Mouse (Mus musculus) limb, embryonic 10.5 days (tissue): ENCODE data around the gene Arl6ip5. TPM values are rescaled to one million over a fixed set of nuclear protein-coding genes. Genes with fewer than 3 reads are reported as not detected.
"Not testable (repeated sequence)": the region's sequence is repeated elsewhere in the genome, so short reads cannot be mapped to it uniquely, and the experiment has no call there.

Experiments used
- DNase-seq: peaks from one replicate; pipeline ENCODE4 v3.0.0-alpha.2; 2017; ENCODE audit warnings: low spot score
- H3K27ac ChIP-seq: fragments of 300-500 bp; sonication (generic); 2 replicates; pipeline ENCODE4 v1.5.1; 2016; ENCODE audit warnings: mild to moderate bottlenecking
- H3K27me3 ChIP-seq: fragments of 300-500 bp; sonication (generic); 2 replicates; pipeline ENCODE4 v1.6.1; 2016; ENCODE audit warnings: low read depth, mild to moderate bottlenecking; ENCODE audit not compliant: poor library complexity, severe bottlenecking
- H3K36me3 ChIP-seq: fragments of 300-500 bp; sonication (generic); 2 replicates; pipeline ENCODE4 v1.6.1; 2016; ENCODE audit warnings: mild to moderate bottlenecking, moderate library complexity
- H3K4me1 ChIP-seq: fragments of 300-500 bp; sonication (generic); 2 replicates; pipeline ENCODE4 v1.6.1; 2016
- H3K4me3 ChIP-seq: fragments of 300-500 bp; sonication (generic); 2 replicates; pipeline ENCODE4 v1.5.1; 2016; ENCODE audit warnings: mild to moderate bottlenecking, moderate library complexity
- H3K9me3 ChIP-seq: fragments of 300-500 bp; sonication (generic); replicated peaks from 2 replicates; pipeline ENCODE4 v1.6.1; 2016; ENCODE audit warnings: mild to moderate bottlenecking
- WGBS: fragments of 180-500 bp; shearing (Covaris S2); methylation state at CpG from one replicate; pipeline ENCODE4 v1.1.7; 2016; 5-methylcytosine and 5-hydroxymethylcytosine counted together
- polyA plus RNA-seq: library from polyadenylated mRNA; unstranded; fragments of >200 nt; fragmentation: Nextera tagmentation; extraction: Ambion mirVana; gene quantifications from 2 replicates; pipeline ENCODE4 v1.2.1, GENCODE M21; 2016

The Arl6ip5 gene
- polyA plus RNA-seq, 1 experiment from 2014 or later: 27.5 TPM

DNA sequence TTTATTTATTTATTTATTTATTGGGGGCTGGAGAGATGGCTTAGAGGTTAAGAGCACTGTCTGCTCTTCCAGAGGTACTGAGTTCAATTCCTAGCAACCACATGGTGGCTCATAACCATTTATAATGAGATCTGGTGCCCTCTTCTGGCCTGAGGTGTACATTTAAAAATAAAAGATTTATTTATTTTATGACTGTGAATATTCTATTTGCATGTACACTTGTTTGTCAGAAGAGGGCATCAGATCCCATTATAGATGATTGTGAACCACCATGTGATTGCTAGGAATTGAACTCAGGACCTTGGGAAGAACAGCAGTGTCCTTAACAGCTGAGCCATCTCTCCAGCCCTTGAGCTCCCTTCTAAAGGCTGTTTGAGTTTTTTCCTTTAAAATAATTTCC, 53.3 kb downstream of the Arl6ip5 start:
- H3K27me3 ChIP-seq, H3K36me3 ChIP-seq, H3K27ac ChIP-seq, H3K9me3 ChIP-seq, H3K4me3 ChIP-seq, H3K4me1 ChIP-seq, DNase-seq: not testable (repeated sequence)

DNA sequence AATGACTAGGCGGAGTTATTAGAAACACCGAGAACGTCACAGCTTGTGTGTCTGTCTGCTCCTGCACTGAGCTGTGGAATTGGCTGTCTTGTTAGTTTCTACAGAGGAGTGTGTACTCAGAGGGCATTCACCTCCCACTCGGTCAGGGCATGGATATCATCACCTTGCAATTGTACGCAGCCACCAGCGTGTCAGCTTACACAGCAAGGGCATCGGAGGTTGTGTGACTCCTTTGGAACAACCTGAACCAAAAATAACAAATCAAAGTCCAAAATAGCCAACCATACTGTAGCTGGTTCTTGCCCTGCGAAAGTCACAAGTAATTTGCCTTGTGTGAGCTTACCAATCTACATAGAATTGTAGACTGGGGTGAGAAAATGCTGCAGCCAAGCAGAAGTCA, 54.8 kb downstream of the Arl6ip5 start:
- WGBS: 87% methylated on average over 8 of the region's 8 CpGs

DNA sequence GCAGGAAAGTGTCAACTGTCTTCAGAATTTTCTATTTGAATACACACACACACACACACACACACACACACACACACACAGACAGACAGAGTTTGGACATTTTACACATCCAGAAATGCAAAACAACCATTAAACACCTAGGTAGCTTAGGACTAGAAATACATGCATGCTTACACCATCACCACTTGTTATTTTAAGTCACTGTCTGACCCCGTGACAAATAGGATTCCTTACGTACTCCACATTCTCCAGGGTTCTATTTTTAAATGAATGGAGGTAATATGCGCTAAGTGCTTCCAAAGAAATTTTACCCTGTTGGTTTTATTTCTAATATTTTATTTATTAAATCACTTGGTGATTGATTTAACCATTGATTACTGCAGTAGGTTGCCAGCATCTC, 55.2 kb downstream of the Arl6ip5 start:
- no peak overlapping the region for H3K4me3 ChIP-seq
- H3K27ac ChIP-seq: no peak overlapping the region
- no peaks in the 10 kb centered on the region for H3K4me1 ChIP-seq
- no peak for DNase-seq
- H3K36me3 ChIP-seq: no peaks in the 10 kb centered on the region
- WGBS: 91% methylated on average over 3 of the region's 3 CpGs
- H3K27me3 ChIP-seq: no peaks in the 10 kb centered on the region
- no peaks in the 10 kb centered on the region for H3K9me3 ChIP-seq

More for the DNA sequence above, 54.8 kb downstream of the Arl6ip5 start:
- H3K36me3 ChIP-seq: no peaks in the 10 kb centered on the region
- H3K27ac ChIP-seq: no peak overlapping the region
- H3K4me1 ChIP-seq: no peaks in the 10 kb centered on the region
- H3K27me3 ChIP-seq: no peaks in the 10 kb centered on the region
- H3K9me3 ChIP-seq: no peaks in the 10 kb centered on the region
- H3K4me3 ChIP-seq: no peak overlapping the region
- no peak for DNase-seq

DNA sequence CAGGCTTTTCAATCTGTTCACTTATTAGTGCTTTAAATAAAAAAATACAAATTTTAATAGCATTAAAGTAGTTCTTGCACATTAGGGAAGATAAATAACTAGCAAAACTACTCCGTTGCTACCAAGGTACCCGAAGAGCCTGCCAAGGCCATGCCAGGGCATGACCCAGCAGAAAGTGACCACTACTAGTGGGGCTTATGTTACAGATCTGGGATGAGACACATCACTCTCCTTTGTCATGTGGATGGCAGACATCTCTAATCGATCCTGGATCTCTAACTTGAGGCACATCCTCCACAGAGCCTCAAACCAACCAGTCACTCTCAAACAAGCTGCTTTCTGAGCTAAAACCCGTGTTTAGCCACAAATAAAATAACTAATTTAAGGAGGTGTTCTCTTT, 56.2 kb downstream of the Arl6ip5 start:
- WGBS: 78% methylated on average over 4 of the region's 4 CpGs
- H3K36me3 ChIP-seq: no peaks in the 10 kb centered on the region
- no peaks in the 10 kb centered on the region for H3K27me3 ChIP-seq
- H3K4me1 ChIP-seq: no peaks in the 10 kb centered on the region
- DNase-seq: no peak
- no peaks in the 10 kb centered on the region for H3K9me3 ChIP-seq
- no peak overlapping the region for H3K27ac ChIP-seq
- no peak overlapping the region for H3K4me3 ChIP-seq

DNA sequence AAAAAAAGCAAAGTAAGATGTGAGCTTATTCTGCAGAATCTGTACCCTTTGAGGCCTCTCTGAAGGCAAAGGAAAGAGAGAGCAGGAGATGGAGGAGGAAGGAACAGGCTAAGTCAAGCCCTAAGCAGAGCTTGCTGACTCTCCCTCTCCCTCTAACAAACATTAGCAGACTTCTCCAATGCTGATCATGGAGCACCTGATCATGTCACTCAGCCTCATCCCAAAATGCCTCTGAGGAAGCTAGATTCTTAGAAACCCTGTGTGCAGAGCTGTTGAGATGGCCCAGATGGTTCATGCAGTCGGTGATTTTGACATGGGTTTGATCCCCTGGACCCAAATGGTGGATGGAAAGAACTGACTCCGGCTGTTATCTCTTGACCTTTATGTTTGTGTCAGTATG, 56.6 kb downstream of the Arl6ip5 start:
- no peak overlapping the region for H3K27ac ChIP-seq
- H3K27me3 ChIP-seq: no peaks in the 10 kb centered on the region
- H3K4me1 ChIP-seq: no peaks in the 10 kb centered on the region
- no peak for DNase-seq
- no peaks in the 10 kb centered on the region for H3K36me3 ChIP-seq
- WGBS: 87% methylated on average over 2 of the region's 2 CpGs
- H3K4me3 ChIP-seq: no peak overlapping the region
- H3K9me3 ChIP-seq: no peaks in the 10 kb centered on the region

DNA sequence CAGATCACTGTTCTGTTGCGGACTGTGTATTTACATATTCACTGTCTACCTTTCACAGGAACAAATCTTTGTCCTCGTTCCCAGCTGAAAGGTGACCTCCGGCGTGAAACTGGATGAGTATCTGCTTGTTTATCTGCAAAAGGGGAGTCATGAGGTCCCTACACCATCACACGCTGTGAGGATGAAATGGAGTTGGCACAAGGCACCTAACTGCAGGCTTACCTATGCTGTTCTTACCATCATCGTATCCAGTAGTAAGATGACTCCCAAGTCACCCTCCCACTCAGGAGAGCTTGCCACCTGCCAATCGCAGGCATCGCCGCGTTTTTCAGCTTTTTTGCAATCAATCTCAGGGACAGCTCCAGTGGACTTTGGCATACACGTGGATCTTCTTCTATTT, 59.1 kb downstream of the Arl6ip5 start:
- H3K4me1 ChIP-seq: no peaks in the 10 kb centered on the region
- DNase-seq: no peak
- H3K4me3 ChIP-seq: no peak overlapping the region
- no peaks in the 10 kb centered on the region for H3K36me3 ChIP-seq
- no peak overlapping the region for H3K27ac ChIP-seq
- H3K9me3 ChIP-seq: no peaks in the 10 kb centered on the region
- 89% methylated on average over 11 of the region's 11 CpGs for WGBS
- no peaks in the 10 kb centered on the region for H3K27me3 ChIP-seq

DNA sequence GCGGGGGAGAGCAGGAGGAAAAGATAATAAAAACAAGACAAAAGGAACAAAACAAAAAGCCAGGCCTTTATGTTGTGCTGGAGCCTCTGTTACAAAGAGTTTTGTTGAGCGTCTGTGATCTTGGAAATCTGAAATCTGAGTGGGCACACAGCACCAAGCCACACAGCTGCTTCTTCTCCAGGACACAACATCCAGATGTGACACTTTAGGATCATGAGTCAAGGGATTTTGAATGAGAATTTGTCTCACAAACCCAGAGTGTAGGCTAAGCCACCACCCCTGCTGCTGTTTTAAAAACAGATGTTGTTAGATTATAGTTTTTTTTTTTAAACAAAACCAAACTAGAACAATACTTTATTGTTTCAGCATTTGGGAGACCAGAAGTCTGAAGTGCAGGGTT, 61.9 kb downstream of the Arl6ip5 start:
- no peak for DNase-seq
- Histone ChIP-seq H3K4me3 (no peak overlapping the region), H3K9me3 (no peaks in the 10 kb centered on the region), H3K36me3 (no peaks in the 10 kb centered on the region), H3K27me3 (no peaks in the 10 kb centered on the region), H3K27ac (no peak overlapping the region), H3K4me1 (peaks cover 16% of the 10 kb centered on the region)
- 84% methylated on average over 2 of the region's 2 CpGs for WGBS

DNA sequence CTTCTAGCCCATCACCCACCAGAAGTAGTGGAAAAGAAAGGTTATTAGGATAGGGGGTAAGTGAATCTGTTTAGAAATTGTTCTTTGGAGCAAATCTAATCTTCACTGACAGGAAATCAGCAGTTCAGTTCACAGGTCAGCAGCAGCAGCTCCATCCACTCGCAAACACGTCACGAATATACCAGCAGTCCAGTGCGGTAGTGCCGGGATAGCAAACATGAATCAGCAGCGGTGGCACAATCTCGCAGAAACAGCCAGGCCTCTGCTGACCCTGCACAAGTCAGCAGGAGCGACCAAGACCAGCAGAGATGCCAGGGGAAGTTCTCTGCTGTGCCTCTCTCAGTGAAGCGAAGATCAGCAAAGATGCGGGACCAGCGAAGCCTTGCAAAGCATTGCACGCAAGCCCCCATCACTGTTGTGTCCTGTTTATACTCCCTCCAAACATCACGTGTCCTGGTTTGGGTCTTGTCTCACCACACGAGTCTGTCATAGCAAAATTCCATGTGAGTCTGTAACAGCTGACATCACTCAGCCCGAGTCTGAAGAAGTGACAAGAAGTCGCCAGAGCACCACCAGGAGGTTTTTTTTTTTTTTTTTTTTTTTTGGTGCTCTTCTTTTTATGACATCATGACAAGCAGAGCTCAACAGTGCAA, 62.7 kb downstream of the Arl6ip5 start:
- Histone ChIP-seq H3K4me3 (no peak overlapping the region), H3K27me3 (no peaks in the 10 kb centered on the region), H3K4me1 (peaks cover 20% of the 10 kb centered on the region), H3K36me3 (no peaks in the 10 kb centered on the region), H3K27ac (no peak overlapping the region), H3K9me3 (no peaks in the 10 kb centered on the region)
- no peak for DNase-seq
- WGBS: 88% methylated on average over 16 of the region's 16 CpGs

DNA sequence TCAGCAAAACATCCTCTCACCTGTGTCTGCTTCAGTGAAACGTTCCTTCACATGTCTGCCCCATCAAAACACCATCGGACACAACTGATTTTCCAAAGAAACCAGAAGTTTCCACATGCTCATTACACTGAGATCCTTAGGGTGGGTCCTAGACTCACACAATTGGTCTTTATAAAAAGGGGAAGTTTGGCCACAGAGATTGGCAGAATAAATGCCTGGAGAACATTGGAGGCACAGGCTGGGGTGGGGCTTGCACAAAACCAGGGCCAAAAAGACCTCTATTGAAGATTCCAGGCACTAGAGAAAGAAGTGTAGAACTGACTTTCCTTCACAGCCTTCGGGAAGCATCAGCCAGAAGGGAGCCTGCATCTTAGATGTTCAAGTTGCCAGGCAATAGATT, 63.3 kb downstream of the Arl6ip5 start:
- Histone ChIP-seq H3K27me3 (no peaks in the 10 kb centered on the region), H3K4me1 (peaks cover 26% of the 10 kb centered on the region), H3K4me3 (no peak overlapping the region), H3K27ac (no peak overlapping the region), H3K9me3 (no peaks in the 10 kb centered on the region), H3K36me3 (no peaks in the 10 kb centered on the region)
- WGBS: 89% methylated on average over 3 of the region's 3 CpGs
- DNase-seq: no peak

DNA sequence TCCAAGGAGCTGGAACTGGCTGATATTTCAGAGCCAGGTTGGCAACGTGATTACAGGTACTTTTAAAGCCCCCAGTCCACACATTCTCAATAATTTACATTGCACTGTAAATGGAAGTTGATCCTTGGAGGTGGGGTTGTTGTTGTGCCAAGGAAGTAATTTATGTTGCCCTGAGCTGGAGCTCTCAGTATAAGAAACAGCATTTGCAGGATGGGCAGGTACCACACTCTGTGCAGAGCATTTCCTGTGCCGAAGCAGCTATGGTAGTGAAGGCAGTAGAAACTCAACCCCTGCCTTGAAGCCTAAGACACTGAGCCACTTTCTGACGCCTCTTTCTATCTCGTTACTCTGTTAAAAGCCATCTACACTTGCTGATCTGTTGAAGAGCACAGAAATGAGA, 65.3 kb downstream of the Arl6ip5 start:
- WGBS: 52% methylated on average over 4 of the region's 4 CpGs
- Histone ChIP-seq H3K27me3 (no peaks in the 10 kb centered on the region), H3K4me3 (no peak overlapping the region), H3K36me3 (no peaks in the 10 kb centered on the region), H3K4me1 (peaks cover 33% of the 10 kb centered on the region), H3K27ac (peak overlapping the region; percentile 36; the same call in 1 of the 2 replicates), H3K9me3 (no peaks in the 10 kb centered on the region)
- DNase-seq: no peak

DNA sequence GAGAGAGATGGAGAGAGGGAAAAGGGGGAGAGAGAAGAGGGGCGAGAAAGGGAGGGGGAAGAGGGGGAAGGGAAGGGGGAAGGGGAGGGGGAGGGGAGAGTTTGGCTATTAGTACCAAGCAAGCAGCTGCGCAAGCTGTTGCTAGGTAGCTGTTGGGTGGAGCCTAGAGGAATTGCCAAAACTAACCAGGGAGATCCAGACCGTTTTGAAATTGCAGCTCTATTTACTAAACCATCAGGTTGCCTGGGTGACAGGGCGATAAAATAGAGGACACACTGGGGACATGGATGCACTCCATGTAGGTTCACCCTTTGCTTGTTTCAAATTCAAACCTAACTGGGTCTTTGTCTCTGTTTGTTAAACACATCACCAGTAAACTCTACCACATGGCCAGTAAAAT, 65.9 kb downstream of the Arl6ip5 start:
- DNase-seq: no peak
- Histone ChIP-seq H3K4me1 (peaks cover 33% of the 10 kb centered on the region), H3K9me3 (no peaks in the 10 kb centered on the region), H3K4me3 (no peak overlapping the region), H3K27me3 (no peaks in the 10 kb centered on the region), H3K27ac (peak overlapping the region; percentile 36; the same call in 1 of the 2 replicates), H3K36me3 (no peaks in the 10 kb centered on the region)
- 31% methylated on average over 4 of the region's 4 CpGs for WGBS

DNA sequence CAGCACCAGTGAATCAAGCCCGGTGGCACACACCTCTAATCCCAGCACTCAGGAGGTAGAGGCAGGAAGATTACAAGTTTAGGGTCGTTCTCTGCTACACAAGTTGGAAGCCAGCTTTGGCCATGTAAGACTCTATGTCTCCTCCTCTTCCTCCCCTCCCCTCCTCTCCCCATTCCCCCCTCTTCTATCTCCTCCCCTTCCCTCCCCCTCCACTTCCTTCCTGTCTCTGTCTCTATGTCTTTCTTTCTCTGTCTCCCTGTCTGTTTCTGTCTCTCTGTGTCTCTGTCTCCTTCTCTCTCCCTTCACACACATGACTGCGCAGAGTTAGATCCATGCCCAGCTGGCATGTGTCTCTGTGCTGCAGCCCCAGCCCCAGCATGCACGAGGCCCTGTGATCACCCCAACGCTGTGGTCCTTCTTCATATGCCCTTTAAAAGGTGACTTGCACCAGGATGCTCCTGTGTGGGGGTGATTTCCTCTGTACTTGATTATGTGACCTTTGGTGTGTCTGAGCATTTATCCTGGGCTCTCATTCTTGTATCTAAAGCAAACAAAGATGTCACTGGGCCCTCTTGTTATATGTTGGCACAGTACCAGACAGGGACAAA, 66.5 kb downstream of the Arl6ip5 start:
- Histone ChIP-seq H3K9me3 (no peaks in the 10 kb centered on the region), H3K27ac (0 out of 2 replicates have a peak overlapping the region, but pooled peaks have one; percentile 36), H3K4me1 (peaks cover 33% of the 10 kb centered on the region), H3K27me3 (no peaks in the 10 kb centered on the region), H3K4me3 (no peak overlapping the region), H3K36me3 (no peaks in the 10 kb centered on the region)
- no peak for DNase-seq
- WGBS: 65% methylated on average over 5 of the region's 5 CpGs

DNA sequence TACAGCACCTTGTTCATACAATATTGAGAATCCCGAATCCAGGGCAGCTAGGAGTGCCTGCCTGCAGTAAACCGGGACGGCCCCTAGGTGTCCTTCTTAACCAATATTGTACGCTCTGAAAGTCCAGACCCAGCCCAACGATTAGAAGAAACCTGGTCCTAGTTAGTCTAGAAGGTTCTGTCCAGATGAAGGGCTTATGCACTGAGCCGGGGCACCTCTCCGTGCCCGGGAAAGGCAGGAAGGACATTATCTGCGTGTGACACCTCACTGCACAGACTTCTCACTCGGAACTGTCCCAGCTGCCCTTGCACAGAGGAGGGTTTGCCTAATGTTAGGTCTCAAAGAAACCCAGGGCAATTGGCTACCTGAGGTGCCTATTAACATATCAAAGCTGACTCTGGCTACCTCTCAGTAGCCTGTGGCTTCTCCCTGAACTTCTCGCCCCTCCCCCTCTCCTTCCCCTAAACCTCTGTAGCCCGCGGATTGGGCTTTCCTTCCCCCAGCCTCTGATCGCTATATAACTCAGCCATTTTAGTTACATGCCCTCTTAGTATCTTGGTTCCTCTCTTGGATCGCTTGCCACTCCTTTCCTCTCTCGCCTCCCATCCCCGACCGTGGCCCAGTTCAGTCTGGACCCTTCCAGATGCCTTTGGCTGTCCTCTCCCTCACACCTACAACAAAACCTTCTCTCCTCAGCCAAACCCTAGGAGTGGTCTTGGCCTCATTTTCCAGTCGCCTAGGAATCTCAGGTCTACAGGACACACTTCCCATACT, 67.7 kb downstream of the Arl6ip5 start:
- Histone ChIP-seq H3K27ac (peak overlapping the region; percentile 81), H3K36me3 (no peaks in the 10 kb centered on the region), H3K4me1 (peaks cover 33% of the 10 kb centered on the region), H3K4me3 (peak overlapping the region; percentile 45), H3K9me3 (no peaks in the 10 kb centered on the region), H3K27me3 (no peaks in the 10 kb centered on the region)
- DNase-seq: peak; percentile 79
- WGBS: 3% methylated on average over 19 of the region's 19 CpGs
